ENCODE assay signal across 36 mouse cellular contexts in the genomic region with DNA sequence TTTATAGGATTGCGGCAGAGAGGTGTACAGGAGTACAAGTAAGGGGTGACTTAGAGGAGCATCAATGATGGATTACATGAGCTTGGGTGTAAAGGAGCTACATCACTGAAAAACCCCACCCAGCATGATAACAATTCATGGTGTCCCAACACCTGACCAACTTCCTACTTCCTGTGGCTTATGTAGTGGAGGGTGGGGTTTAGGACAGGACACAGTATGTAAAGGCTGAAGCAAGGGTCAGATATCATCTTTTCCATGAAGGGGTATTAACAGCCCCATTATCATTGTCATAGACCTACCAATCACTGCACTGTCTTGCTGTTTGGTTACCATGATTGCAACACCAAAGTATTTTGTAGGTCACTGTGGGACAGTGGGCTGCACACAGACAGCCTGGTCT.
"Had no signal": no experiment of that assay in that cellular context is flagged by ENCODE, and none has a peak within 500 bp of the region (broad histone marks: within the 10 kb centered on the region; RNA-seq: fewer than 3 reads in every experiment).

No protein-coding gene starts in this region.

- ATAC-seq: hindbrain, postnatal 0 days; inflammation-experienced regulatory T-cells, adult 6 months; intestine, embryonic 15.5 days; intestine, embryonic 16.5 days; intestine, postnatal 0 days had no signal

- DNase-seq: heart, adult 18-20 months; heart, adult 2 months; heart, postnatal 10 days; heart, postnatal 14 days; heart, postnatal 36 days; heart, postnatal 4 days; kidney, adult 11 months; kidney, adult 18-20 months; kidney, adult 2 months; kidney, adult 8-10 months; kidney, adult 9 months; kidney, postnatal 10 days; kidney, postnatal 14 days; kidney, postnatal 25 days; kidney, postnatal 36 days; kidney, postnatal 4 days; layer of hippocampus, adult 9-11 months; layer of hippocampus, postnatal 36 days had no signal

- H3K9ac ChIP-seq: heart, embryonic 12.5 days; heart, embryonic 13.5 days; heart, embryonic 15.5 days; hindbrain, embryonic 12.5 days; hindbrain, embryonic 13.5 days; hindbrain, embryonic 14.5 days; hindbrain, embryonic 15.5 days; intestine, embryonic 15.5 days; kidney, embryonic 15.5 days had no signal

- H3K27ac ChIP-seq: heart, adult 2 months; heart, embryonic 10.5 days; heart, embryonic 13.5 days; heart, embryonic 15.5 days; hindbrain, embryonic 10.5 days; hindbrain, embryonic 12.5 days; hindbrain, embryonic 13.5 days; hindbrain, embryonic 14.5 days; hindbrain, embryonic 15.5 days; hindbrain, postnatal 0 days; intestine, embryonic 15.5 days; kidney, embryonic 15.5 days; kidney, postnatal 0 days; layer of hippocampus, adult 2 months had no signal

- H3K36me3 ChIP-seq: heart, embryonic 10.5 days; heart, embryonic 12.5 days; heart, embryonic 13.5 days; heart, embryonic 15.5 days; hindbrain, embryonic 10.5 days; hindbrain, embryonic 12.5 days; hindbrain, embryonic 13.5 days; hindbrain, embryonic 15.5 days; intestine, embryonic 15.5 days; kidney, embryonic 15.5 days had no signal

- H3K4me3 ChIP-seq: heart, adult 2 months; heart, embryonic 10.5 days; heart, embryonic 12.5 days; heart, embryonic 13.5 days; heart, embryonic 15.5 days; hindbrain, embryonic 10.5 days; hindbrain, embryonic 12.5 days; hindbrain, embryonic 13.5 days; hindbrain, embryonic 15.5 days; intestine, embryonic 15.5 days; kidney, embryonic 15.5 days; layer of hippocampus, adult 2 months had no signal

- H3K9me3 ChIP-seq: intestine, embryonic 15.5 days had no signal

- H3K4me1 ChIP-seq: heart, embryonic 10.5 days; heart, embryonic 12.5 days; heart, embryonic 13.5 days; heart, embryonic 15.5 days; hindbrain, embryonic 10.5 days; hindbrain, embryonic 12.5 days; hindbrain, embryonic 13.5 days; hindbrain, embryonic 15.5 days; intestine, embryonic 15.5 days; kidney, embryonic 15.5 days had no signal

- H3K4me2 ChIP-seq: heart, embryonic 11.5 days; heart, embryonic 12.5 days; heart, embryonic 13.5 days; heart, embryonic 15.5 days; hindbrain, embryonic 12.5 days; hindbrain, embryonic 13.5 days; hindbrain, embryonic 14.5 days; hindbrain, embryonic 15.5 days; intestine, embryonic 15.5 days; kidney, embryonic 15.5 days had no signal

- H3K27me3 ChIP-seq: heart, embryonic 12.5 days; heart, embryonic 13.5 days; heart, embryonic 15.5 days; hindbrain, embryonic 12.5 days; hindbrain, embryonic 13.5 days; hindbrain, embryonic 15.5 days; intestine, embryonic 15.5 days; kidney, embryonic 15.5 days had no signal
